Mouse (Mus musculus) layer of hippocampus, postnatal 25 days (tissue): Measurements from ENCODE around the gene Calml3. TPM values are rescaled to one million over a fixed set of nuclear protein-coding genes. Genes with fewer than 3 reads are reported as not detected.

Experiments
- total RNA-seq, 2 experiments: library from RNA; stranded (reverse); gene quantifications; 2 replicates each; pipeline ENCODE4 v1.2.3; 2021

Gene Calml3
- total RNA-seq, 2 experiments from 2014 or later, result not detected

Other genes starting within 250 kb of the Calml3 start
- gene Fam208b, start 193.2 kb downstream of the Calml3 start, total RNA-seq, result 10 to 100 TPM; 22.3 to 29.4 TPM
- 10 to 100 TPM; 28.0 to 34.8 TPM for gene Asb13, start 170.3 kb downstream of the Calml3 start, total RNA-seq
- gene Calm4, start 33.4 kb upstream of the Calml3 start, total RNA-seq, result not detected
- gene Calm5, start 49.9 kb upstream of the Calml3 start, total RNA-seq, result not detected
- gene Net1, start 113.9 kb upstream of the Calml3 start, total RNA-seq, result 10 to 100 TPM; 33.0 to 38.2 TPM
- not detected for gene Tubal3, start 114.0 kb upstream of the Calml3 start, total RNA-seq
- gene Ucn3, start 141.0 kb upstream of the Calml3 start, total RNA-seq, result not detected
- 1 to 10 TPM; 1.1 TPM for gene Akr1c14, start 244.7 kb upstream of the Calml3 start, total RNA-seq